ENCODE assay signal across 14 mouse cellular contexts in the genomic region with DNA sequence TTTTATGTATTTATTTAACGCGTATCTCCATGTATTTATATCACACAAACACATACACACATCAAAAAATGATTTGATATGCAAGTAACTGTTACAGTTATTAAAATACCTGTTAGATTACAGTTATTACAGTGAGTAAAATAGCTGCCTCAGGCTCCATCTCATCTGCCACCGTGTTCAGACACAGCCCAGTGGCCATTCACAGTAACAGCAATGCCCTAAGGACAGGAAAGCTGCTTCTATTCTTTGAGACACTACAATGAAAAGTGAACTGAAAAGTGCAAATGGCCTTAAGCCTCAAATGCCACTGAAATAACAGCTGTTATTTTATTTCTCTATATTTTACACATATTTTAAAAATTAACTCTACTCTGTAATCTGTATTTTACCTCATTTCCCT. TPM values are rescaled to one million over a fixed set of nuclear protein-coding genes. Genes with fewer than 3 reads are reported as not detected.
DNase-seq lines count a peak whose midpoint lies in the region; ATAC-seq and TF ChIP-seq lines count a peak whose summit lies in the region.
"Had no signal": no experiment of that assay in that cellular context is flagged by ENCODE, and none has a peak within 500 bp of the region (broad histone marks: within the 10 kb centered on the region; RNA-seq: fewer than 3 reads in every experiment).

No protein-coding gene starts in this region.

- H3K9ac ChIP-seq in heart, postnatal 0 days (replicated peaks; ENCODE audit: low read depth, low read length), result no peak overlapping the region
- H3K9ac ChIP-seq in lung, postnatal 0 days (replicated peaks; ENCODE audit: low read depth), result no peak overlapping the region
- no peak overlapping the region for H3K9ac ChIP-seq in stomach, postnatal 0 days (ENCODE audit: low read length)
- H3K9ac ChIP-seq: forebrain, embryonic 15.5 days; limb, embryonic 13.5 days had no signal

- WGBS in heart, postnatal 0 days, result 79% methylated on average over 3 of the region's 3 CpGs
- WGBS in heart, embryonic 10.5 days, result 87% methylated on average over 3 of the region's 3 CpGs
- WGBS in lung, postnatal 0 days, result 89% methylated on average over 3 of the region's 3 CpGs
- WGBS in stomach, postnatal 0 days, result 86% methylated on average over 3 of the region's 3 CpGs

- no peak for DNase-seq in heart, postnatal 0 days (ENCODE audit: low spot score)
- DNase-seq in heart, embryonic 10.5 days (ENCODE audit: low spot score), result no peak
- no peak for DNase-seq in lung, postnatal 0 days (ENCODE audit: low spot score)
- DNase-seq in lung, postnatal 25 days (ENCODE audit: low spot score), result no peak
- DNase-seq in stomach, postnatal 0 days (ENCODE audit: low spot score), result no peak
- no peak for DNase-seq in gastrocnemius, postnatal 14 days
- DNase-seq in natural killer cell, adult 2 months (ENCODE audit: low spot score in 2 of 2), result no peak
- DNase-seq: cerebellum, adult 8-10 months; heart, postnatal 36 days; kidney, adult 8-10 months; lung, postnatal 14 days had no signal

- ATAC-seq in heart, postnatal 0 days (ENCODE audit: insufficient read depth, low read depth), result no peak
- ATAC-seq in lung, postnatal 0 days, result no peak
- peak; percentile 43 for ATAC-seq in activated CD4-positive, CD25-positive, alpha-beta regulatory T cell, adult 4 months
- ATAC-seq in stomach, postnatal 0 days (ENCODE audit: low FRiP score, low TSS enrichment), result no peak
- ATAC-seq: forebrain, embryonic 15.5 days had no signal

- peaks cover 53% of the 10 kb centered on the region for H3K36me3 ChIP-seq in heart, postnatal 0 days (replicated peaks; ENCODE audit: control insufficient read depth, insufficient read depth, low read length)
- peaks cover 69% of the 10 kb centered on the region for H3K36me3 ChIP-seq in heart, embryonic 10.5 days
- H3K36me3 ChIP-seq in lung, postnatal 0 days (ENCODE audit: insufficient read depth, low read length), result peaks cover 23% of the 10 kb centered on the region; the same call in 1 of the 2 replicates
- H3K36me3 ChIP-seq in stomach, postnatal 0 days (ENCODE audit: control insufficient read depth, insufficient read depth, low read length), result peaks cover 5% of the 10 kb centered on the region

- no peak for TF ChIP-seq EP300 in heart, postnatal 0 days (IDR thresholded peaks at IDR 0.05; ENCODE audit: low read depth)
- TF ChIP-seq EP300 in lung, postnatal 0 days (IDR thresholded peaks at IDR 0.05), result no peak
- TF ChIP-seq EP300 in stomach, postnatal 0 days (optimal IDR thresholded peaks at IDR 0.05), result no peak

- no peak overlapping the region for H3K4me3 ChIP-seq in heart, postnatal 0 days (ENCODE audit: low read depth, low read length)
- no peak overlapping the region for H3K4me3 ChIP-seq in heart, embryonic 10.5 days
- no peak overlapping the region for H3K4me3 ChIP-seq in lung, postnatal 0 days (ENCODE audit: low read depth, low read length)
- H3K4me3 ChIP-seq in stomach, postnatal 0 days (ENCODE audit: low read depth, low read length), result no peak overlapping the region
- H3K4me3 ChIP-seq: forebrain, embryonic 15.5 days; limb, embryonic 13.5 days had no signal

- H3K4me2 ChIP-seq in heart, postnatal 0 days (ENCODE audit: low read depth, low read length), result no peak overlapping the region
- no peak overlapping the region for H3K4me2 ChIP-seq in lung, postnatal 0 days (replicated peaks; ENCODE audit: low read depth, low read length)
- no peak overlapping the region for H3K4me2 ChIP-seq in stomach, postnatal 0 days (replicated peaks; ENCODE audit: low read depth)
- H3K4me2 ChIP-seq: forebrain, embryonic 15.5 days; limb, embryonic 13.5 days had no signal

- H3K27me3 ChIP-seq in heart, postnatal 0 days (ENCODE audit: control insufficient read depth, insufficient read depth, low read length), result no peaks in the 10 kb centered on the region
- H3K27me3 ChIP-seq in heart, embryonic 10.5 days (ENCODE audit: insufficient read depth, poor library complexity, severe bottlenecking), result no peaks in the 10 kb centered on the region
- no peaks in the 10 kb centered on the region for H3K27me3 ChIP-seq in lung, postnatal 0 days (replicated peaks; ENCODE audit: insufficient read depth, low read length)
- no peaks in the 10 kb centered on the region for H3K27me3 ChIP-seq in stomach, postnatal 0 days (ENCODE audit: control insufficient read depth, insufficient read depth, low read length)
- H3K27me3 ChIP-seq: forebrain, embryonic 15.5 days; limb, embryonic 13.5 days had no signal

- no peaks in the 10 kb centered on the region for H3K4me1 ChIP-seq in heart, postnatal 0 days (ENCODE audit: control insufficient read depth, insufficient read depth)
- no peaks in the 10 kb centered on the region for H3K4me1 ChIP-seq in heart, embryonic 10.5 days
- no peaks in the 10 kb centered on the region for H3K4me1 ChIP-seq in lung, postnatal 0 days (ENCODE audit: insufficient read depth, low read depth, low read length)
- H3K4me1 ChIP-seq in stomach, postnatal 0 days (replicated peaks; ENCODE audit: control insufficient read depth, insufficient read depth), result no peaks in the 10 kb centered on the region
- H3K4me1 ChIP-seq: forebrain, embryonic 15.5 days; limb, embryonic 13.5 days had no signal

- intact Hi-C loops in gastrocnemius, postnatal 14 days (cut with DNase I; ENCODE audit: low total_unique reads), result no loop called here

- TF ChIP-seq CTCF in heart, postnatal 0 days (IDR thresholded peaks at IDR 0.05; ENCODE audit: low read depth), result peak; percentile 50
- TF ChIP-seq CTCF in lung, postnatal 0 days (IDR thresholded peaks at IDR 0.05), result peak; percentile 46
- peak; percentile 60 for TF ChIP-seq CTCF in stomach, postnatal 0 days (IDR thresholded peaks at IDR 0.05; ENCODE audit: low read depth)

- no peaks in the 10 kb centered on the region for H3K9me3 ChIP-seq in heart, postnatal 0 days (replicated peaks; ENCODE audit: control insufficient read depth, low read length)
- no peaks in the 10 kb centered on the region for H3K9me3 ChIP-seq in heart, embryonic 10.5 days
- no peaks in the 10 kb centered on the region for H3K9me3 ChIP-seq in lung, postnatal 0 days (ENCODE audit: low read length)
- no peaks in the 10 kb centered on the region for H3K9me3 ChIP-seq in stomach, postnatal 0 days (ENCODE audit: control insufficient read depth, low read length)
- H3K9me3 ChIP-seq: forebrain, embryonic 15.5 days; limb, embryonic 13.5 days had no signal

- no peak overlapping the region for H3K27ac ChIP-seq in heart, postnatal 0 days (ENCODE audit: low read depth)
- no peak overlapping the region for H3K27ac ChIP-seq in heart, embryonic 10.5 days
- no peak overlapping the region for H3K27ac ChIP-seq in lung, postnatal 0 days (ENCODE audit: low read length)
- no peak overlapping the region for H3K27ac ChIP-seq in stomach, postnatal 0 days (replicated peaks)
- H3K27ac ChIP-seq: forebrain, embryonic 15.5 days; limb, embryonic 13.5 days had no signal

RNA-seq across cellular contexts. Expression of gene Fam208b, which starts 20.1 kb away (rescaled TPM):
- total RNA-seq in heart, postnatal 0 days (2014; rRNA removed; ENCODE audit: low replicate concordance), result 9.8 and 11.2 TPM in 2 replicates
- 4.4 and 5.0 TPM in 2 replicates for polyA plus RNA-seq in heart, postnatal 0 days (2015; fragmentation: Nextera tagmentation; extraction: Ambion mirVana)
- polyA plus RNA-seq in heart, embryonic 10.5 days (2016; fragmentation: Nextera tagmentation; extraction: Ambion mirVana), result 13.5 and 15.9 TPM in 2 replicates
- polyA plus RNA-seq in lung, postnatal 0 days (2015; fragmentation: Nextera tagmentation; extraction: Ambion mirVana), result 5.9 and 6.3 TPM in 2 replicates
- polyA plus RNA-seq in activated CD4-positive, CD25-positive, alpha-beta regulatory T cell, adult 4 months (2017; shearing (Covaris generic)), result 10 to 100 TPM; 18.6 to 19.2 TPM
- 4.1 and 5.1 TPM in 2 replicates for polyA plus RNA-seq in stomach, postnatal 0 days (2015; fragmentation: Nextera tagmentation; extraction: Ambion mirVana)
- total RNA-seq in gastrocnemius, postnatal 14 days (2021), result 10 to 100 TPM in 1 of 2 experiments, 1 to 10 TPM in 1; 8.8 to 10.7 TPM

RNA-seq across cellular contexts. Expression of gene Asb13, which starts 43.0 kb away (rescaled TPM):
- total RNA-seq in heart, postnatal 0 days (2014; rRNA removed; ENCODE audit: low replicate concordance), result 2.2 and 3.2 TPM in 2 replicates
- polyA plus RNA-seq in heart, postnatal 0 days (2015; fragmentation: Nextera tagmentation; extraction: Ambion mirVana), result 4.3 TPM in 2 replicates
- 6.8 and 9.4 TPM in 2 replicates for polyA plus RNA-seq in heart, embryonic 10.5 days (2016; fragmentation: Nextera tagmentation; extraction: Ambion mirVana)
- 6.4 and 7.1 TPM in 2 replicates for polyA plus RNA-seq in lung, postnatal 0 days (2015; fragmentation: Nextera tagmentation; extraction: Ambion mirVana)
- polyA plus RNA-seq in activated CD4-positive, CD25-positive, alpha-beta regulatory T cell, adult 4 months (2017; shearing (Covaris generic)), result 10 to 100 TPM; 19.2 to 23.8 TPM
- 12.9 and 15.7 TPM in 2 replicates for polyA plus RNA-seq in stomach, postnatal 0 days (2015; fragmentation: Nextera tagmentation; extraction: Ambion mirVana)
- total RNA-seq in gastrocnemius, postnatal 14 days (2021), result 1 to 10 TPM; 5.4 to 6.5 TPM

RNA-seq across cellular contexts. Expression of gene Gdi2, which starts 52.9 kb away (rescaled TPM):
- 152 and 170 TPM in 2 replicates for total RNA-seq in heart, postnatal 0 days (2014; rRNA removed; ENCODE audit: low replicate concordance)
- 268 and 285 TPM in 2 replicates for polyA plus RNA-seq in heart, postnatal 0 days (2015; fragmentation: Nextera tagmentation; extraction: Ambion mirVana)
- polyA plus RNA-seq in heart, embryonic 10.5 days (2016; fragmentation: Nextera tagmentation; extraction: Ambion mirVana), result 344 and 362 TPM in 2 replicates
- 322 and 323 TPM in 2 replicates for polyA plus RNA-seq in lung, postnatal 0 days (2015; fragmentation: Nextera tagmentation; extraction: Ambion mirVana)
- 100 to 1,000 TPM; 949 to 962 TPM for polyA plus RNA-seq in activated CD4-positive, CD25-positive, alpha-beta regulatory T cell, adult 4 months (2017; shearing (Covaris generic))
- 338 and 359 TPM in 2 replicates for polyA plus RNA-seq in stomach, postnatal 0 days (2015; fragmentation: Nextera tagmentation; extraction: Ambion mirVana)
- 100 to 1,000 TPM; 164 to 171 TPM for total RNA-seq in gastrocnemius, postnatal 14 days (2021)
